Mouse (Mus musculus): ENCODE results near the gene Ndufb8. TPM values are rescaled to one million over a fixed set of nuclear protein-coding genes. Genes with fewer than 3 reads are reported as not detected.

Gene Ndufb8
- polyA plus RNA-seq (2011; ENCODE audit: insufficient read length, low read depth, missing spikeins), result 118 and 135 TPM in 2 replicates

GRCm38 (mm10) chr19:44554861-44555590 lies at the start of gene Ndufb8:
TSS of gene Ndufb8 (minus strand) at chr19:44555440.
- Histone ChIP-seq H3K4me3 (ENCODE audit: insufficient read depth, low read length) (peak within 1 kb of the TSS; percentile 85), H3K4me1 (ENCODE audit: control insufficient read depth, insufficient read depth, low read length) (peaks cover 2% of the 10 kb centered on the region; the same call in 1 of the 2 replicates), H3K27ac (ENCODE audit: insufficient read depth, low read length) (no peak within 1 kb of the TSS)
- peak; percentile 95 for TF ChIP-seq POLR2A (IDR thresholded peaks at IDR 0.05; ENCODE audit: low read depth, low read length)
- no peak for TF ChIP-seq CTCF (IDR thresholded peaks at IDR 0.05; ENCODE audit: borderline replicate concordance, insufficient read depth, low read length)

GRCm38 (mm10) chr19:44594180-44594579 lies 38.9 kb upstream of the Ndufb8 start:
- TF ChIP-seq POLR2A (IDR thresholded peaks at IDR 0.05; ENCODE audit: low read depth, low read length), result no peak
- TF ChIP-seq CTCF (IDR thresholded peaks at IDR 0.05; ENCODE audit: borderline replicate concordance, insufficient read depth, low read length), result no peak
- H3K4me3 ChIP-seq (ENCODE audit: insufficient read depth, low read length), result no peak overlapping the region
- H3K27ac ChIP-seq (ENCODE audit: insufficient read depth, low read length), result no peak overlapping the region
- no peaks in the 10 kb centered on the region for H3K4me1 ChIP-seq (ENCODE audit: control insufficient read depth, insufficient read depth, low read length)

GRCm38 (mm10) chr19:44591638-44592037 lies 36.4 kb upstream of the Ndufb8 start:
- Histone ChIP-seq H3K4me1 (ENCODE audit: control insufficient read depth, insufficient read depth, low read length) (no peaks in the 10 kb centered on the region), H3K4me3 (ENCODE audit: insufficient read depth, low read length) (no peak overlapping the region), H3K27ac (ENCODE audit: insufficient read depth, low read length) (no peak overlapping the region)
- TF ChIP-seq POLR2A (IDR thresholded peaks at IDR 0.05; ENCODE audit: low read depth, low read length), result no peak
- TF ChIP-seq CTCF (IDR thresholded peaks at IDR 0.05; ENCODE audit: borderline replicate concordance, insufficient read depth, low read length), result no peak

GRCm38 (mm10) chr19:44590992-44591391 lies 35.8 kb upstream of the Ndufb8 start:
- Histone ChIP-seq H3K4me1 (ENCODE audit: control insufficient read depth, insufficient read depth, low read length) (no peaks in the 10 kb centered on the region), H3K4me3 (ENCODE audit: insufficient read depth, low read length) (no peak overlapping the region), H3K27ac (ENCODE audit: insufficient read depth, low read length) (no peak overlapping the region)
- TF ChIP-seq POLR2A (IDR thresholded peaks at IDR 0.05; ENCODE audit: low read depth, low read length) (no peak), CTCF (IDR thresholded peaks at IDR 0.05; ENCODE audit: borderline replicate concordance, insufficient read depth, low read length) (no peak)

GRCm38 (mm10) chr19:44589591-44590223 lies 34.5 kb upstream of the Ndufb8 start:
- TF ChIP-seq CTCF (IDR thresholded peaks at IDR 0.05; ENCODE audit: borderline replicate concordance, insufficient read depth, low read length), result no peak
- no peak for TF ChIP-seq POLR2A (IDR thresholded peaks at IDR 0.05; ENCODE audit: low read depth, low read length)

GRCm38 (mm10) chr19:44588036-44588435 lies 32.8 kb upstream of the Ndufb8 start:
- no peak for TF ChIP-seq POLR2A (IDR thresholded peaks at IDR 0.05; ENCODE audit: low read depth, low read length)
- TF ChIP-seq CTCF (IDR thresholded peaks at IDR 0.05; ENCODE audit: borderline replicate concordance, insufficient read depth, low read length), result no peak
- Histone ChIP-seq H3K4me3 (ENCODE audit: insufficient read depth, low read length) (no peak overlapping the region), H3K27ac (ENCODE audit: insufficient read depth, low read length) (no peak overlapping the region), H3K4me1 (ENCODE audit: control insufficient read depth, insufficient read depth, low read length) (no peaks in the 10 kb centered on the region)

More at GRCm38 (mm10) chr19:44589591-44590223, 34.5 kb upstream of the Ndufb8 start:
- Histone ChIP-seq H3K4me1 (ENCODE audit: control insufficient read depth, insufficient read depth, low read length) (no peaks in the 10 kb centered on the region), H3K27ac (ENCODE audit: insufficient read depth, low read length) (no peak overlapping the region), H3K4me3 (ENCODE audit: insufficient read depth, low read length) (no peak overlapping the region)

- Histone ChIP-seq H3K27ac (ENCODE audit: insufficient read depth, low read length) (no peak overlapping the region), H3K4me3 (ENCODE audit: insufficient read depth, low read length) (no peak overlapping the region), H3K4me1 (ENCODE audit: control insufficient read depth, insufficient read depth, low read length) (no peaks in the 10 kb centered on the region)
- peak; percentile 100 for TF ChIP-seq CTCF (IDR thresholded peaks at IDR 0.05; ENCODE audit: borderline replicate concordance, insufficient read depth, low read length)
- no peak for TF ChIP-seq POLR2A (IDR thresholded peaks at IDR 0.05; ENCODE audit: low read depth, low read length)
Observed at GRCm38 (mm10) chr19:44582638-44583309, 27.5 kb upstream of the Ndufb8 start.

- TF ChIP-seq POLR2A (IDR thresholded peaks at IDR 0.05; ENCODE audit: low read depth, low read length) (no peak), CTCF (IDR thresholded peaks at IDR 0.05; ENCODE audit: borderline replicate concordance, insufficient read depth, low read length) (no peak)
- H3K4me3 ChIP-seq (ENCODE audit: insufficient read depth, low read length), result no peak overlapping the region
Observed at GRCm38 (mm10) chr19:44582103-44582502, 26.9 kb upstream of the Ndufb8 start.

GRCm38 (mm10) chr19:44578038-44578437 lies 22.8 kb upstream of the Ndufb8 start:
- Histone ChIP-seq H3K4me3 (ENCODE audit: insufficient read depth, low read length) (no peak overlapping the region), H3K27ac (ENCODE audit: insufficient read depth, low read length) (no peak overlapping the region), H3K4me1 (ENCODE audit: control insufficient read depth, insufficient read depth, low read length) (no peaks in the 10 kb centered on the region)
- TF ChIP-seq POLR2A (IDR thresholded peaks at IDR 0.05; ENCODE audit: low read depth, low read length), result no peak
- TF ChIP-seq CTCF (IDR thresholded peaks at IDR 0.05; ENCODE audit: borderline replicate concordance, insufficient read depth, low read length), result no peak

More at GRCm38 (mm10) chr19:44582103-44582502, 26.9 kb upstream of the Ndufb8 start:
- no peak overlapping the region for H3K27ac ChIP-seq (ENCODE audit: insufficient read depth, low read length)
- no peaks in the 10 kb centered on the region for H3K4me1 ChIP-seq (ENCODE audit: control insufficient read depth, insufficient read depth, low read length)
